Mouse (Mus musculus) gastrocnemius, postnatal 10 days (tissue): ENCODE data around the gene Car15. TPM values are rescaled to one million over a fixed set of nuclear protein-coding genes. Genes with fewer than 3 reads are reported as not detected.

Experiments used
- DNase-seq: peaks from one replicate; pipeline ENCODE4 v3.0.0; 2021; ENCODE audit warnings: mixed read lengths
- total RNA-seq, 2 experiments: library from RNA; stranded (reverse); gene quantifications; 2 replicates each; pipeline ENCODE4 v1.2.3; 2021

Gene Car15
- total RNA-seq, 2 experiments from 2014 or later: 1.0 to 2.1 TPM

DNA sequence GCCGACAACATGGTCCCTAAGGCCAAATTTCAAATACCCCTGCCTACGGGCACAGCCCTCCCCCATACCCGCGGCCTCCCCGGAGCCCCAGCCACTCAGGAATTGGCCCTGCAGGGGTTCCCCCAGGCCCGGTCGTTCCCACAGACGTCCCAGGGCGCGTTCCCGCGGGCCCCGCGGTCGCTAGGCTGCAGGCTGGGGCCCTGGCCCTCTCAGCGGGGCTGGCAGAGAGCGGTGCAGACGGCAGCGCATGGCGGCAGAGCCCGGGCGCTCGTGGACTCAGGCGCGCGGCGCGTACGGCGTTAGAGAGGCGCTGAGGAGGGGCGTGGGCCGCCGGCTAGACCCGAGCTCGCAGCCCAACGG is 4.9 kb downstream of the Car15 start:
- peak; percentile 29 for DNase-seq

DNA sequence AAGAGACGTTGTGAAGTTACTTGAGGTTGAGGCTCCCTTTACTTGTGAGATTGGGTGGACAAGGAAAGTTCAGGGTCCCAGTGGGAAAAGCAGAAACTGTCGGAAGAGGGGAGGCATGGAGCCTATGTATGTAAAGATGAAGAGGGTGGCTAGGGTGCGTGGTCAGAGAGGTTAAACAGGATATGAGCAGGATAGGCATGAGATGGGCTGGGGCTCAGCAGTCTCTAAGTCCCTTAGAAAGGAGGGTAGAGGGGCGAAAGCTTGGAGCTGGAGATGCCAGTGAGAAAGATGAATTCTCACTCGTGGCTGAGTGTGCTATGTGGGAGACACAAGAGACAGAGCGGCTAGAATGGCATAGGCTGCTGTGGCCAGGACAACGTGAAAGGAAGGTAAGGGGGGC is 5.3 kb downstream of the Car15 start, which contains the start of gene B830017H08Rik:
Gene B830017H08Rik, plus strand, starts transcription at position 301 of the 400 bp plus-strand sequence.
- no peak for DNase-seq

GRCm38 (mm10) chr16:17831781-17832180 is 6.4 kb downstream of the Car15 start:
- no peak for DNase-seq

- no peak for DNase-seq
Observed at GRCm38 (mm10) chr16:17830385-17831178, 7.6 kb downstream of the Car15 start.

GRCm38 (mm10) chr16:17828867-17829266 is 9.3 kb downstream of the Car15 start:
- no peak for DNase-seq

DNA sequence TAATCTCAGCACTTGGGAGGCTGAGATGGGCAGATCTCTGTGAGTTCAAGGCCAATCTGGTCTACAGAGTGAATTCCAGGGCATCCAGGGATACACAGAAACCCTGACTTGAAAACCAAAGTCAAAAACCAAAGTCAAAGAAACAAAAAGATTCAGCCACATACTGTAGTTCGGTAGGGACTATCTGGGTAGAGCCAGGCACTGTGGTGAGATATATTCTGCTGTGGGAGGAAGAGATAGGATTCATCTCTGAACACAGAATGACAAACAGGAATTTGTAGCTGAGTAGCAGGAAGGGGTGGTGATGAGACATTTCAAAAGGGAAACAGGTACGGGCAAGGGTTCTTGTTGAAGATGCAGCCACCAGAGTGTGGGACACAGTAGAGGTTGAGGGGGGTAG is 9.9 kb downstream of the Car15 start:
- no peak for DNase-seq

- DNase-seq: no peak
Observed at GRCm38 (mm10) chr16:17826500-17826899, 11.7 kb downstream of the Car15 start.

GRCm38 (mm10) chr16:17816528-17816927 is 21.6 kb downstream of the Car15 start:
- no peak for DNase-seq

DNA sequence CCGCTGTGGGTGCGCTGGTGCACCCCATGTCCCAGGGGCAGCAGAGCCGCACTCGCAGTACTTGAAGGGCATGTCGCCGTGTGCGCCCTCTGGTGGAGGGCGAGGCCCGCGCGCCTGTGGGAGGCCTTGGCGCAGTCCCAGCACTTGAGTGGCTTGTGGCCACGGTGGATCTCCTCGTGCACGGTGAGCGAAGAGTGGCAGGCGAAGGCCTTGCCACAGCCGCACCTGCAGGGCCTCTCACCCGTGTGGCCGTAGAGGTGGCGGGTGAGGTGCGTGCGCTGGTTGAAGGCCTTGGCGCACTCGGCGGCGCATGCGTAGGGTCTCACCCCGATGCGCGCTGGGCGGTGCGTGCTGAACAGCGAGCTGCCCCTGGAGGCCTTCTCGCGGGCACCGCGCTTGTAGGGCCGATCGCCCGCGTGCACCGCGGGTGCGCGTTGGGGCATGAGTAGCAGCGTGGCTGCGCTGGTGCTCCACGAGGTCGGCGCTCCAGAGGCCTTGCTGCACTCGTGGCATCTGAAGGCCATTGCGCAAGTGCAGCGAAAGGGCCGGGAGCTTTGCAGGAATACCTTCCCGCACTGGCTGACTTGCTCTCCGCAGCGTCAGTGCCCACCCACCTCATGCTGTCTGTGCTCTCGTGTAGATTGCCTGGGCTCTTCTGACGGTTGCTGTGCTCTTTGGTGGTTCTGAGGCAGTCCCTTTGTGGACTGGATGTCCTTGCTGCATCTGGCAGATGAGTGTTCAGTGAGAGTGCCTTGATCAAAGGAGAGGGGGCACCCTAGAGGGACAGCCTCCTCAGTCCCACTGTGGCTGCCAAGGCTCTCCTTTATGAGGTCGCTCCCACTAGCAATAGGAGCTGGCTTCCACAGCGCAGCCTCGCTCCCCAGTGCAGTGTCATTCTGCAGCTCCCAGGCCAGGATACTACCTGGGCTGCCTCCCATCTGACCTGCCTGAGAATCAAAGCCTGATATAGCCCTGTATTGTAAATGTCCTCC is 22.5 kb downstream of the Car15 start:
- peak; percentile 79 for DNase-seq

GRCm38 (mm10) chr16:17813173-17813572 is 25.0 kb downstream of the Car15 start:
- DNase-seq: peak; percentile 3

- DNase-seq: no peak
Observed at GRCm38 (mm10) chr16:17812120-17812519, 26.0 kb downstream of the Car15 start.

GRCm38 (mm10) chr16:17809711-17810110 is 28.5 kb downstream of the Car15 start:
- DNase-seq: peak; percentile 73

DNA sequence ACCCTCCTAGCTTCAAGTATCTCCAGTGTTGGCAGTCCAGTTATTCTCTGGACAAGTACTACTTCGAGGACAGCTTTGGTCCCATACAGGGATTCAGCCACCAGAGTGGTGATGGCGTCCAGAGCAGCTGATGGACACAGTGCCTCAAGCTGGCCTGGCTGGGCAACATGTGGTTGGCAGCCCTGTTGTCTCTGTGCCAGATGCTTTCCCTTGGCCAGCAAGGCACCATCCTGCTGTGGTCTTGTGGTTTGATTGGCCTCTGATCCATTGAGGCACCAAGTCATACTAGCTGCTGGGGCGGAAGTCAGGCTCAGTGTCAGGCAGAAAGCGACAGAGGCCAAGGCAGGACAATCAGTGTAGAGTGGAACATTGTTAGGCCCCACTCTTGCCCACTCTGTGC is 29.0 kb downstream of the Car15 start:
- no peak for DNase-seq

GRCm38 (mm10) chr16:17807192-17808009 is 30.8 kb downstream of the Car15 start:
- peak; percentile 87 for DNase-seq

DNA sequence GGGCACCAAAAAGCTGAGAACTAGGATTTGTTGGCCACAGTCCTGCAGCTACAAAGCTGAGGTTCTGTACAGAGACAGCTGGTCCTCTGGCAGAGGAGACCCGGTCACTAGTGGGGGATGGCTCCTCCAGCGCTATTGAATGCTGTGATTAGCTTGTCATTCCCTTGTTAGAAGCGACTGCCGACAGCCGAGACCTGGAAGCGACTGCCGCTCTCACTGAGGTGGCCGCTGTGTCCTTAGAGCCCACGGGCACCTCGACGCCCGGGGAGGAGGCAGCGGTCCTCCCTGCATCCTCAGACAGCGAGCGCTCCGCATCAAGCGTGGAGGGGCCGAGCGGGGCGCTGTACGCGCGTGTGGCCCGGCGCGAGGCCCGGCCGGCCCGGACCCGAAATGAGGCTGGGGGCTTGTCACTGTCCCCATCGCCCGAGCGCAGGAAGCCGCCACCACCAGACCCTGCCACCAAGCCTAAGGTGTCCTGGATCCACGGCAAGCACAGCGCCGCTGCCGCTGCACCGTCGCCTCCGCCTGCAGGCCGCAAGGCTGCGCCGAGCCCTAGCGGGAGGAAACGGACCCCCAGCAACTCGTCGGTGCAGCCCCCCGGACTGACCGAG is 31.5 kb downstream of the Car15 start:
- peak; percentile 37 for DNase-seq

- no peak for DNase-seq
Observed at GRCm38 (mm10) chr16:17804982-17805381, 33.2 kb downstream of the Car15 start.

- no peak for DNase-seq
Observed at GRCm38 (mm10) chr16:17804449-17804912, 33.7 kb downstream of the Car15 start.

- no peak for DNase-seq
Observed at GRCm38 (mm10) chr16:17803675-17804448, 34.3 kb downstream of the Car15 start.

- peak; percentile 41 for DNase-seq
Observed at GRCm38 (mm10) chr16:17802839-17803674, 35.1 kb downstream of the Car15 start.

DNA sequence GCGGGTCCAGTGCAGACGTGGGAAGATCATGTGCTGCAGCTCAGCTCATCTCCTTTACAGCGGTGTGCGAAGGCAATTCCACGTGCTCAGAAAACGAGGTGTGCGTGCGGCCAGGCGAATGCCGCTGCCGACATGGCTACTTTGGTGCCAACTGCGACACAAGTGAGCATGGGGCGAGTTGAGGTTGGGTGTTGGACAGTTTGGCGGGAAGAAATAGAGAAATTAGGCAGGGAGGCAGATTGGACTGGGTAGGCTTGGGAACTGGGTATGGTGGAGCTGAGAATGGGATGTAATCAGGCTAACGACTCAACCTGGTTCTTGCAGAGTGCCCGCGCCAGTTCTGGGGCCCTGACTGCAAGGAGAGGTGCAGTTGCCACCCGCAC is 35.7 kb downstream of the Car15 start:
- no peak for DNase-seq
